Mouse (Mus musculus): ENCODE data around the gene Lamtor1.
"Not testable (repeated sequence)": the region's sequence is repeated elsewhere in the genome, so short reads cannot be mapped to it uniquely, and the experiment has no call there.

The Lamtor1 gene

GRCm38 (mm10) chr7:101896104-101897066 is 9.3 kb upstream of the Lamtor1 start:
- DNase-seq (ENCODE audit: extremely low read depth, low read depth, low spot score) = peak; percentile 97

- DNase-seq (ENCODE audit: extremely low read depth, low read depth, low spot score) = no peak
Measured at GRCm38 (mm10) chr7:101900331-101901097, 5.2 kb upstream of the Lamtor1 start.

- no peak for DNase-seq (ENCODE audit: extremely low read depth, low read depth, low spot score)
Measured at GRCm38 (mm10) chr7:101901969-101902368, 3.7 kb upstream of the Lamtor1 start.

- DNase-seq (ENCODE audit: extremely low read depth, low read depth, low spot score) = no peak
Measured at GRCm38 (mm10) chr7:101902846-101903245, 2.9 kb upstream of the Lamtor1 start.

- no peak for DNase-seq (ENCODE audit: extremely low read depth, low read depth, low spot score)
Measured at GRCm38 (mm10) chr7:101906287-101906681, 580 bp downstream of the Lamtor1 start, which contains the start of gene Tomt. TSS of gene Tomt (minus strand) at chr7:101906359.

GRCm38 (mm10) chr7:101906696-101907095 is 992 bp downstream of the Lamtor1 start:
- DNase-seq (ENCODE audit: extremely low read depth, low read depth, low spot score) = no peak

GRCm38 (mm10) chr7:101908367-101908766 is 2.7 kb downstream of the Lamtor1 start:
- no peak for DNase-seq (ENCODE audit: extremely low read depth, low read depth, low spot score)

- peak; percentile 91 for DNase-seq (ENCODE audit: extremely low read depth, low read depth, low spot score)
Measured at GRCm38 (mm10) chr7:101910138-101910537, 4.4 kb downstream of the Lamtor1 start.

- DNase-seq (ENCODE audit: extremely low read depth, low read depth, low spot score) = no peak
Measured at GRCm38 (mm10) chr7:101911982-101912381, 6.3 kb downstream of the Lamtor1 start.

- DNase-seq (ENCODE audit: extremely low read depth, low read depth, low spot score) = no peak
Measured at GRCm38 (mm10) chr7:101918071-101918470, 12.4 kb downstream of the Lamtor1 start.

- not testable (repeated sequence) for DNase-seq (ENCODE audit: extremely low read depth, low read depth, low spot score)
Measured at GRCm38 (mm10) chr7:101925892-101926291, 20.2 kb downstream of the Lamtor1 start.

GRCm38 (mm10) chr7:101928093-101928492 is 22.4 kb downstream of the Lamtor1 start:
- DNase-seq (ENCODE audit: extremely low read depth, low read depth, low spot score) = no peak

GRCm38 (mm10) chr7:101932551-101932950 is 26.8 kb downstream of the Lamtor1 start:
- DNase-seq (ENCODE audit: extremely low read depth, low read depth, low spot score) = no peak

GRCm38 (mm10) chr7:101933300-101933699 is 27.6 kb downstream of the Lamtor1 start:
- no peak for DNase-seq (ENCODE audit: extremely low read depth, low read depth, low spot score)

- peak; percentile 93 for DNase-seq (ENCODE audit: extremely low read depth, low read depth, low spot score)
Measured at GRCm38 (mm10) chr7:101933751-101934240, 28.1 kb downstream of the Lamtor1 start, which contains the start of the genes Lrrc51 and Numa1. TSS of gene Lrrc51 (minus strand) at chr7:101933895. TSS of gene Numa1 (plus strand) at chr7:101934111.

- DNase-seq (ENCODE audit: extremely low read depth, low read depth, low spot score) = no peak
Measured at GRCm38 (mm10) chr7:101935957-101936356, 30.3 kb downstream of the Lamtor1 start.

GRCm38 (mm10) chr7:101936996-101937395 is 31.3 kb downstream of the Lamtor1 start:
- no peak for DNase-seq (ENCODE audit: extremely low read depth, low read depth, low spot score)

GRCm38 (mm10) chr7:101937569-101937968 is 31.9 kb downstream of the Lamtor1 start:
- DNase-seq (ENCODE audit: extremely low read depth, low read depth, low spot score) = no peak

GRCm38 (mm10) chr7:101938348-101938747 is 32.6 kb downstream of the Lamtor1 start:
- DNase-seq (ENCODE audit: extremely low read depth, low read depth, low spot score) = no peak

GRCm38 (mm10) chr7:101939758-101940157 is 34.1 kb downstream of the Lamtor1 start:
- no peak for DNase-seq (ENCODE audit: extremely low read depth, low read depth, low spot score)

- DNase-seq (ENCODE audit: extremely low read depth, low read depth, low spot score) = not testable (repeated sequence)
Measured at GRCm38 (mm10) chr7:101949008-101949407, 43.3 kb downstream of the Lamtor1 start.
